Mouse (Mus musculus) lung, postnatal 0 days (tissue): ENCODE measurements around the gene Pik3cd. TPM values are rescaled to one million over a fixed set of nuclear protein-coding genes. Genes with fewer than 3 reads are reported as not detected.

ENCODE experiments used
- ATAC-seq: fragments of 200-750 bp; cut with Nextera tagmentation; 2 replicates; pipeline ENCODE4 v1.8.0; 2017; ENCODE audit warnings: moderate library complexity
- DNase-seq: peaks from one replicate; pipeline ENCODE4 v3.0.0-alpha.2; 2016; ENCODE audit warnings: low spot score
- H3K27ac ChIP-seq: fragments of 300-500 bp; sonication (generic); 2 replicates; pipeline ENCODE4 v1.5.1; 2014; ENCODE audit warnings: antibody characterized with exemption, mild to moderate bottlenecking, low read length, mixed read lengths
- H3K27me3 ChIP-seq: fragments of 300-500 bp; sonication (generic); replicated peaks from 2 replicates; pipeline ENCODE4 v1.6.1; 2014; ENCODE audit warnings: low read length, mixed read lengths; ENCODE audit not compliant: insufficient read depth
- H3K36me3 ChIP-seq: fragments of 300-500 bp; sonication (generic); 2 replicates; pipeline ENCODE4 v1.6.1; 2014; ENCODE audit warnings: low read length, mixed read lengths; ENCODE audit not compliant: insufficient read depth
- H3K4me1 ChIP-seq: fragments of 300-500 bp; sonication (generic); 2 replicates; pipeline ENCODE4 v1.6.1; 2014; ENCODE audit warnings: antibody characterized with exemption, low read depth, low read length, mixed read lengths; ENCODE audit not compliant: insufficient read depth
- H3K4me2 ChIP-seq: fragments of 300-500 bp; sonication (generic); replicated peaks from 2 replicates; pipeline ENCODE4 v1.6.1; 2014; ENCODE audit warnings: low read depth, mild to moderate bottlenecking, low read length, moderate library complexity, mixed read lengths
- H3K4me3 ChIP-seq: fragments of 300-500 bp; sonication (generic); 2 replicates; pipeline ENCODE4 v1.5.1; 2014; ENCODE audit warnings: low read depth, low read length
- H3K9ac ChIP-seq: fragments of 300-500 bp; sonication (generic); replicated peaks from 2 replicates; pipeline ENCODE4 v1.6.1; 2014; ENCODE audit warnings: low read depth, mild to moderate bottlenecking
- H3K9me3 ChIP-seq: fragments of 300-500 bp; sonication (generic); 2 replicates; pipeline ENCODE4 v1.6.1; 2016; ENCODE audit warnings: low read length, mixed read lengths
- CTCF ChIP-seq: IDR thresholded peaks from 2 replicates; pipeline ENCODE4 v1.5.1; 2016; ENCODE audit warnings: antibody characterized with exemption, mild to moderate bottlenecking
- EP300 ChIP-seq: IDR thresholded peaks from 2 replicates; pipeline ENCODE4 v1.6.1; 2016; ENCODE audit warnings: antibody characterized with exemption, mild to moderate bottlenecking, control low read depth
- WGBS: fragments of 180-500 bp; shearing (Covaris S2); extraction: QIAGEN DNeasy Blood & Tissue Kit; methylation state at CpG from one replicate; pipeline ENCODE4 v1.1.7; 2014; 5-methylcytosine and 5-hydroxymethylcytosine counted together
- polyA plus RNA-seq: library from polyadenylated mRNA; unstranded; fragments of >200 nt; fragmentation: Nextera tagmentation; extraction: Ambion mirVana; gene quantifications from 2 replicates; pipeline ENCODE4 v1.2.1, GENCODE M21; 2015

Gene Pik3cd
- polyA plus RNA-seq, 1 experiment from 2014 or later, result 4.0 TPM

DNA sequence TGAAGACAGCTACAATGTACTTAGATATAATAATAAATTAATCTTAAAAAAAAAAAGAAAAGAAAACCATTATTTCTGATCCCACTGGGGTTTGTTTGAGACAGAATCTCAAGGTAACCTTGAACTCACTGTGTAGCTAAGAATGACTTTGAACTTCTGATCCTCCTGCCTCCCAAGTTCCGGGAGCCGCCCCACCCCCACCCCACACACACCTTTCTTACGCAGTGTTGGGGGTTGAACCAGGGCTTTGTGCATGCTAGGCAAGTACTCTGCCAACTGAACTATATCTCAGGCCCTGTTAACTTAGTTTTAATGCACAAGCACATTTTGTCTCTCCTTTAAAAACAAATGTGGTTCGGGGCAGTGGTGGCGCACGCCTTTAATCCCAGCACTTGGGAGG, 31.2 kb downstream of the Pik3cd start:
- Histone ChIP-seq H3K27ac (no peak overlapping the region), H3K9ac (no peak overlapping the region), H3K4me1 (peaks cover 1% of the 10 kb centered on the region; the same call in 1 of the 2 replicates), H3K4me2 (no peak overlapping the region), H3K9me3 (no peaks in the 10 kb centered on the region), H3K27me3 (0 out of 2 replicates have a peak, but pooled peaks cover 5% of the 10 kb centered on the region), H3K36me3 (no peaks in the 10 kb centered on the region), H3K4me3 (no peak overlapping the region)
- WGBS, result 94% methylated on average over 6 of the region's 6 CpGs
- ATAC-seq (no peak), DNase-seq (no peak)
- TF ChIP-seq CTCF (no peak), EP300 (no peak)

DNA sequence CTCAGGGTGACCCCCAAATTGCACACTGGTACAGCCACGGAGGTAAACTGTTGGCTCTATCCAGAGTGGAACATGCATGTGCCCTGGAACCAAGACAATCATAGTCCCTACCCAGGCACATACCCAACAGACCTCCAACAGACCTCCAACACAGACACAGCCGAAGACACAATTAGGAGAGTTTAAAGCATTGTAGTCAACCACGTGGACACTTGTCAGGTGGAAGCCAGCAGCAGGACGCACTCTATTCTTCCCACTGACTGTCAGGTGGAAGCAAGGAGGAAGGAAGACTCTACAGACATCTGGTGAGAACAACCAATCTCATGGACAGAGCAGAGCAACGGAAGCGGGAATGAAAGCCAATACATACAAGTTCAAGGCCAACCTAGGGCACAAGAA, 36.7 kb downstream of the Pik3cd start:
- 76% methylated on average over 6 of the region's 6 CpGs for WGBS
- H3K4me3 ChIP-seq, result no peak overlapping the region
- ATAC-seq, result no peak
- H3K4me1 ChIP-seq, result no peaks in the 10 kb centered on the region
- no peak overlapping the region for H3K4me2 ChIP-seq
- no peaks in the 10 kb centered on the region for H3K36me3 ChIP-seq
- no peaks in the 10 kb centered on the region for H3K27me3 ChIP-seq
- no peak overlapping the region for H3K27ac ChIP-seq
- DNase-seq, result no peak
- H3K9me3 ChIP-seq, result no peaks in the 10 kb centered on the region
- TF ChIP-seq EP300 (no peak), CTCF (no peak)
- H3K9ac ChIP-seq, result no peak overlapping the region

DNA sequence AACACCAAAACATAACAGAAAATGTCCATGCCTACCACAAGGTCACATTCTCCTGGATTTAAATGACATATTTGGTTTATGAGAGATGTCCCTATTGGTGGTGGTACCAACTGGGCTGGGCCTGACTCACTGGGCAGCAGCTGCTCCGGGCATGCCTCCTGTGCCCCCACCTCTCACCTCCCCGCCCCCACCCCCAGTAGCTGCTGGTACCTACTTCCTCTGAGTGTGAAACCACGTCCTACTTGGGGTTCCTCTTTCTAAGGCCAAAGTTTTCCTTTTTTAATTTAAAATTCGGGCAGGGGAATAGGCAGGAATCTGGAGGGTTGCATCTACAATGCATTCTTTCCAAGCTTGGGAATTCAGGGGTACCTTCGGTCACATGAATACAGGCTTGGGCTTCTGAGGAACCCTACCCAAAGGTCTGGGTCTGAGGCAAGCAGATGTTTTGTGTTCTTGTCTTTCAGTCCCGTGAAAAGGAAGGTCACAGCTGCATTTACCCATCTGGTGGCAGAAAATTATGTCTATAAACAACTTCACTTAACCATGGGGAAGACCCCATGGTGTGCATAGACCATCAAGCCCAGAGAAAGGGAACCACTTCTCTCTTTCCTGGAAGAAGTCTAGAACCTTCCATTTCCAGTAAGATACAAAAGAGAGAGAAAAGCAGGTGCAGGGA, 37.2 kb downstream of the Pik3cd start:
- no peaks in the 10 kb centered on the region for H3K9me3 ChIP-seq
- no peak overlapping the region for H3K4me3 ChIP-seq
- H3K27me3 ChIP-seq, result no peaks in the 10 kb centered on the region
- ATAC-seq (no peak), DNase-seq (no peak)
- H3K9ac ChIP-seq, result no peak overlapping the region
- H3K27ac ChIP-seq, result no peak overlapping the region
- no peaks in the 10 kb centered on the region for H3K36me3 ChIP-seq
- no peak for TF ChIP-seq CTCF
- H3K4me2 ChIP-seq, result no peak overlapping the region
- no peaks in the 10 kb centered on the region for H3K4me1 ChIP-seq
- 65% methylated on average over 6 of the region's 6 CpGs for WGBS

- 57% methylated on average over 7 of the region's 7 CpGs for WGBS
- Histone ChIP-seq H3K9ac (no peak overlapping the region), H3K27me3 (no peaks in the 10 kb centered on the region), H3K4me1 (no peaks in the 10 kb centered on the region), H3K9me3 (no peaks in the 10 kb centered on the region), H3K4me3 (no peak overlapping the region), H3K4me2 (no peak overlapping the region), H3K27ac (no peak overlapping the region), H3K36me3 (no peaks in the 10 kb centered on the region)
- TF ChIP-seq EP300, result no peak
- TF ChIP-seq CTCF, result no peak
- DNase-seq (no peak), ATAC-seq (no peak)
Observed at GRCm38 (mm10) chr4:149663849-149664503, 38.4 kb downstream of the Pik3cd start.

DNA sequence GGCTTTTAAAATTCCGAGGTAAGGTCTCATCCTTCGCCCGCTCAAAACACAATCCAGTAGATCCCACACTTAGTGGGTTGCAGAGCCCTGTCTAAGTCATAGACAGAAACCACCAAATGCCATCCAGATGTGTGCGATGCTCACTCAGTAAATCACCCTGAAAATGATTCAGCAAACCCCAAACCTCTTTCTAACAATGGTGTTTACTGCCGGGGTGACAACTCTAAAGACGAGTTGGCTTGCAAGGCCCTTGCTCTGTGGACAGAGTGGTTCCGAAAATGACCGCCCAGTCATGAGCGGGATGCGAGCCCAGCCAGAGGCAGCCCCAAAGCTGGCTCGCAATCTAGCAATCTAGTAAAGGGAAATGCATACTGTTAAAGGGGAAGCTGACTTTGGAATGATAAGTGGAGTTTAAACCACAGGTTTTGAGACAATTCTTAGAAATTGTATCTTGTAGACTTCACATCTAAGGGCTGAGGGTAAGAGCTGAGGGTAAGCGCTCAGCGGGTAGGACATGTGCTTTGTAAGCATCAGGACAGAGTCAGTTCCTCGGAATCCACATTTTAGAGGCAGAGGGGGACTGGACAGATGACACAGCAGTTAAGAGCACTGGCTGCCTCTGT, 40.3 kb downstream of the Pik3cd start:
- 79% methylated on average over 14 of the region's 14 CpGs for WGBS
- H3K27ac ChIP-seq, result no peak overlapping the region
- DNase-seq, result no peak

GRCm38 (mm10) chr4:149660598-149660997, 41.8 kb downstream of the Pik3cd start:
- no peaks in the 10 kb centered on the region for H3K4me1 ChIP-seq
- no peak overlapping the region for H3K27ac ChIP-seq
- no peak overlapping the region for H3K9ac ChIP-seq
- no peak for ATAC-seq
- H3K27me3 ChIP-seq, result no peaks in the 10 kb centered on the region
- no peak for DNase-seq
- TF ChIP-seq CTCF, result no peak
- no peak for TF ChIP-seq EP300
- H3K36me3 ChIP-seq, result no peaks in the 10 kb centered on the region
- H3K4me3 ChIP-seq, result no peak overlapping the region
- no peak overlapping the region for H3K4me2 ChIP-seq
- WGBS, result 85% methylated on average over 7 of the region's 7 CpGs
- H3K9me3 ChIP-seq, result no peaks in the 10 kb centered on the region

More for the DNA sequence above, 40.3 kb downstream of the Pik3cd start:
- Histone ChIP-seq H3K4me1 (no peaks in the 10 kb centered on the region), H3K4me3 (no peak overlapping the region), H3K9ac (no peak overlapping the region), H3K9me3 (no peaks in the 10 kb centered on the region), H3K4me2 (no peak overlapping the region), H3K27me3 (no peaks in the 10 kb centered on the region), H3K36me3 (no peaks in the 10 kb centered on the region)
- ATAC-seq, result no peak
- TF ChIP-seq EP300 (no peak), CTCF (no peak)
